Mouse (Mus musculus): ENCODE measurements around the gene Trnt1. TPM values are rescaled to one million over a fixed set of nuclear protein-coding genes. Genes with fewer than 3 reads are reported as not detected.

Gene Trnt1
- polyA plus RNA-seq, 1 experiment from 2014 or later = 69.0 TPM

DNA sequence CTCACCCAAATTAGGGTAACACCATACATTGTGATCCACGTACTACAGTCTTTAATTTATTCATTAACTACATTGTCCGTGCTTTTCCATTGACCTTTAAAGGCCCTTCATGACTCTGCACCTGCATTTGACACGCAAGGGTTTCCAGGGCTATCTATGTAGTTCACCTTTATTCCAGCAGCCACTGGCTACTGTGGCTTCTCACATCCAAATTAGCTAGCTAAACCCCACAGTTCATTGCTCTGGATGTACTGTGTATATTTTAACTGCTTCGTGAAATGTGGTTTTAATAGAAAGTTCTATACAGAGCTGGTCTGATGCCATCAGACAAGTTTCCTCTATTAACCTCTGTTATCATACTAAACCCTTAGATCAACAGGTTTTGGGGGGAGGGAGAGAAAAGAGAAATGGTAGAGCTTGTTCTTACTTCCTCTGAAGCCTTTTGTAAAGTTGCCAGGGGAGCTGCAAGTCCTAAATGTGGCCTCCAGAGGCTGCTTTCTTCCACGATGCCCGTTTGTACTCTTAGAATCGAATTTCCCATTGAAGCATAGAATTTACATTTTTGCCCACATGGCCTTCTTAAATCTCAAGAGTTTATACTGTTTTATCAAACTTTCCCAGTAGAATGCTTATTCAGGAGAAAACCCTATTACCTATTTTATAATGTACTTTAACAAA, 25.2 kb upstream of the Trnt1 start:
- no peak overlapping the region for H3K9ac ChIP-seq (replicated peaks; ENCODE audit: low read length)
- no peak overlapping the region for H3K27ac ChIP-seq (replicated peaks; ENCODE audit: low read depth, low read length)
- H3K4me2 ChIP-seq (ENCODE audit: low read length) = no peak overlapping the region
- H3K36me3 ChIP-seq (ENCODE audit: control insufficient read depth, insufficient read depth, low read length) = no peaks in the 10 kb centered on the region
- ATAC-seq (ENCODE audit: low FRiP score, low TSS enrichment) (no peak), DNase-seq (no peak)
- H3K4me1 ChIP-seq (ENCODE audit: control insufficient read depth, insufficient read depth, low read length) = no peaks in the 10 kb centered on the region
- no peaks in the 10 kb centered on the region for H3K9me3 ChIP-seq (ENCODE audit: control insufficient read depth, low read length)
- 75% methylated on average over 7 of the region's 7 CpGs for WGBS
- H3K27me3 ChIP-seq (ENCODE audit: control insufficient read depth, insufficient read depth, low read length) = no peaks in the 10 kb centered on the region
- H3K4me3 ChIP-seq (replicated peaks; ENCODE audit: low read depth, low read length) = no peak overlapping the region

DNA sequence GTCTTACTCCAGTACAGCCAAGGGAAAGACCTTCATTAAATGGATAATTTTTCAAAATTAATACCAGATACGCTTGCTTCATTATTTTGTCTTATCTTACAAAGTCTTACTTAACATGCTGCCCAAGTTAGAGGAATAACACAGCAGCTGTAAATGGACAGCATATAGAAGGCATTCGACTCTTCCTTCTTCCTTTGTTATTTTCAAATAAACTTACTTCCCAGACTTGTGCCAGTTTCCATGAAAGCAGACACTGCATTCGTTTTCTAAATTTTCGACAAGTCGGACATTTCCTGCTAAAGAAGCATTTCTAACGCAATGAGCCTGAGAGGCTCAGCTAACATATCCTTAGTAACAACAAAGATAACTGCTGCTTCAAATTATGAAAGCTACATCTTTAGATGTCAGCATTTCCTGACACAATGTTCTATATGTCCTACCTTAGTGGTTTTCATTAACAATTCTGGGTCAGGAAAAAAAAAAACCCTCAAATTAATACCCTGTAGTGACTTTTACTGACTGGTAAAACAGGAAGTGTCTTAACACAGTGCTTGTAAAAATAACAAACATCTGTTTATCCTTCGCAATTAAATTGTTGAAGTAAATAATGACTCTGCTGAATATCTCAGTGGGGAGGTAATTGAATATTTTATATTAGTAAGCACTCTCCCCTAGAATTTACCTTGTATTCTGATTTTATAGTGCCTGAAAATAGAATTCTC, 23.1 kb upstream of the Trnt1 start:
- Histone ChIP-seq H3K27me3 (ENCODE audit: control insufficient read depth, insufficient read depth, low read length) (no peaks in the 10 kb centered on the region), H3K4me2 (ENCODE audit: low read length) (no peak overlapping the region), H3K4me3 (replicated peaks; ENCODE audit: low read depth, low read length) (no peak overlapping the region), H3K27ac (replicated peaks; ENCODE audit: low read depth, low read length) (no peak overlapping the region), H3K9ac (replicated peaks; ENCODE audit: low read length) (no peak overlapping the region), H3K36me3 (ENCODE audit: control insufficient read depth, insufficient read depth, low read length) (no peaks in the 10 kb centered on the region), H3K4me1 (ENCODE audit: control insufficient read depth, insufficient read depth, low read length) (no peaks in the 10 kb centered on the region), H3K9me3 (ENCODE audit: control insufficient read depth, low read length) (no peaks in the 10 kb centered on the region)
- 89% methylated on average over 7 of the region's 7 CpGs for WGBS
- no peak for DNase-seq
- ATAC-seq (ENCODE audit: low FRiP score, low TSS enrichment) = no peak

DNA sequence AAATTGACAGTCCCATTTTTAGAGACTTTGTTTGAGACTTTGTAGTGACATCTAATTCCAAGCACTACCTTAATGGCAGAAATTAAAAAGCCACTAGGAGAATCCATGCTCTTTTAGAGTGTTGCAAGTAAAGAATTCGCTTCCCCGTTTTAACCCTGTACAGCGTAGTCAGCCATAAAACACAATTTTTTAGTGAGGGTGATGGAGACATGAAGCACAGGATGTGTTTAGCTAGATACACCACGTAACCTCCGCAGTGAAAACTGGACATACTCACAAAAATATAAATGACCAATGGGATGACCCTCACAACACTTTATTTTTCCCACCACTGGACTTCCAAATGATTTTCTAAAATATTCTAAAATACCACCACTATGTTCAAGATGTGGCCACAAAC, 21.7 kb upstream of the Trnt1 start:
- no peak overlapping the region for H3K9ac ChIP-seq (replicated peaks; ENCODE audit: low read length)
- H3K36me3 ChIP-seq (ENCODE audit: control insufficient read depth, insufficient read depth, low read length) = no peaks in the 10 kb centered on the region
- H3K27ac ChIP-seq (replicated peaks; ENCODE audit: low read depth, low read length) = no peak overlapping the region
- H3K27me3 ChIP-seq (ENCODE audit: control insufficient read depth, insufficient read depth, low read length) = no peaks in the 10 kb centered on the region
- ATAC-seq (ENCODE audit: low FRiP score, low TSS enrichment) = no peak
- no peaks in the 10 kb centered on the region for H3K4me1 ChIP-seq (ENCODE audit: control insufficient read depth, insufficient read depth, low read length)
- WGBS = 95% methylated on average over 5 of the region's 5 CpGs
- DNase-seq = no peak
- no peak overlapping the region for H3K4me3 ChIP-seq (replicated peaks; ENCODE audit: low read depth, low read length)
- H3K4me2 ChIP-seq (ENCODE audit: low read length) = no peak overlapping the region
- no peaks in the 10 kb centered on the region for H3K9me3 ChIP-seq (ENCODE audit: control insufficient read depth, low read length)

DNA sequence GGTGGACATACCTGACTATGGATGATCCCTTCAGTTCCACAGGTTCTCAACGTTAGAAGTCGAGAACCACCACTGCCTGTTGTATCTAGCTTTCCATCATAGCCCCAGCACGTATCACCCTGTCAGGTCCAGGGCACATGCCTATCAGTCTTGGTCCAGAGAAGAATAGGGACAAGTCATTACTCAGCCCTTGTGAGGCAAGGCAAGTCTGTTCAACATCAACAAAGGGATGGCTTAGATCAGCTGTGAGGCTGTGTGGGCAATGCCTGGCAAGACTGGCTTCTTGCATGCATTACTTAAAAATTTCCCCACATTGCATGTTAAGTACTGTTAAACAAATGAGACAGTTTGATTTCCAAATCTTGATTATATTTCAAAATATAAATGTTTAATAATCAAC, 21.1 kb upstream of the Trnt1 start:
- Histone ChIP-seq H3K27me3 (ENCODE audit: control insufficient read depth, insufficient read depth, low read length) (no peaks in the 10 kb centered on the region), H3K9me3 (ENCODE audit: control insufficient read depth, low read length) (no peaks in the 10 kb centered on the region), H3K4me2 (ENCODE audit: low read length) (no peak overlapping the region), H3K4me3 (replicated peaks; ENCODE audit: low read depth, low read length) (no peak overlapping the region), H3K4me1 (ENCODE audit: control insufficient read depth, insufficient read depth, low read length) (no peaks in the 10 kb centered on the region), H3K36me3 (ENCODE audit: control insufficient read depth, insufficient read depth, low read length) (no peaks in the 10 kb centered on the region), H3K27ac (replicated peaks; ENCODE audit: low read depth, low read length) (no peak overlapping the region), H3K9ac (replicated peaks; ENCODE audit: low read length) (no peak overlapping the region)
- DNase-seq (no peak), ATAC-seq (ENCODE audit: low FRiP score, low TSS enrichment) (no peak)
- WGBS = 79% methylated on average over 3 of the region's 3 CpGs

DNA sequence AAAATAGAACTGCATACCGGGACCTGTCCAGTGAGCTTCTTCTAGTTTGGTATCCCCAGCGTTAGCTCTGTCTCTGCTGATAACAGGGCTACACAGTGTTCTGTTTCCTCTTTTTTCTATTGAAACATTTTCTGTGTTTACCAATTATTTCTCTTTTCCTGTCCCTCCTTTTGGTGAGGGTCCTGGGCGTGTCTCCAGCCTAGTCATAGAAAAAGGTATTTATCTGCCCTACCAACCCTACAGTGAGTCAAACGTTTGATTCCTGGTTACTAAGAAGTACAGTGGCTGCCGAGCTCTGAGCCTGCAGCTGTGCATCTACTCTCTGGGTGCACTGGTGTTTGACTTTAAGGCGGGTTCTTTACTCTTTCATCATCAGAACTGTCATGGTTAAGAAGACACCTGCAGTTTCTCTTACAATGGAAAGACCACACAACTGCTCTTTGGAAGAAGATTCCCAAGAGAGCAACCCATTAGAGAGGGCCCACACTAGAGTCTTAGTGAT, 20.0 kb upstream of the Trnt1 start, which contains the start of gene Il5ra:
Il5ra (minus strand) TSS at position 151 of the 502 bp plus-strand sequence.
- no peaks in the 10 kb centered on the region for H3K27me3 ChIP-seq (ENCODE audit: control insufficient read depth, insufficient read depth, low read length)
- no peak within 1 kb of the TSS for H3K4me3 ChIP-seq (replicated peaks; ENCODE audit: low read depth, low read length)
- H3K36me3 ChIP-seq (ENCODE audit: control insufficient read depth, insufficient read depth, low read length) = no peaks in the 10 kb centered on the region
- DNase-seq (no peak), ATAC-seq (ENCODE audit: low FRiP score, low TSS enrichment) (no peak)
- WGBS = 76% methylated on average over 6 of the region's 6 CpGs
- no peaks in the 10 kb centered on the region for H3K4me1 ChIP-seq (ENCODE audit: control insufficient read depth, insufficient read depth, low read length)
- H3K4me2 ChIP-seq (ENCODE audit: low read length) = no peak within 1 kb of the TSS
- H3K9me3 ChIP-seq (ENCODE audit: control insufficient read depth, low read length) = no peaks in the 10 kb centered on the region
- no peak within 1 kb of the TSS for H3K27ac ChIP-seq (replicated peaks; ENCODE audit: low read depth, low read length)
- H3K9ac ChIP-seq (replicated peaks; ENCODE audit: low read length) = no peak within 1 kb of the TSS

DNA sequence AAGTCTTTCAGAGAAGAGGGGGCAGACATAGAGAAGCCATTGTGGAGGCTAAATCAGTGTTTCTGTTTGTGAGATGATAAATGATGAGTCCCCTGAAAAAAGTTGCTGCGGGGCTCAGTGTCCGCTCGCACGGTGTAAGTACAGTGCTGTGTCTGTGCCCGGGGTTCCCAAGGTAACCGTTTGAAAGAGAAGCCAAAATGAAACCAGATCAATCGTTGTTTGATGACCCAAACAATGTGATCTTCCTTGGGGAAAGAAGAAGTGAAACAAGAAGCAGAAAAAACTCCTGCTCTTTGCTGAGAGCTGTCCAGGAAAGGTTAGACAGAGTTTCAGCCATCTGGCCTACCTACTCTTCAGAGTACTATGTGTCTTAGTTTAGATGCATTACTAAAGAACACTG, 18.6 kb upstream of the Trnt1 start:
- DNase-seq = no peak
- Histone ChIP-seq H3K4me2 (ENCODE audit: low read length) (no peak overlapping the region), H3K27ac (replicated peaks; ENCODE audit: low read depth, low read length) (no peak overlapping the region), H3K4me3 (replicated peaks; ENCODE audit: low read depth, low read length) (no peak overlapping the region), H3K27me3 (ENCODE audit: control insufficient read depth, insufficient read depth, low read length) (no peaks in the 10 kb centered on the region), H3K4me1 (ENCODE audit: control insufficient read depth, insufficient read depth, low read length) (no peaks in the 10 kb centered on the region), H3K9ac (replicated peaks; ENCODE audit: low read length) (no peak overlapping the region), H3K9me3 (ENCODE audit: control insufficient read depth, low read length) (no peaks in the 10 kb centered on the region), H3K36me3 (ENCODE audit: control insufficient read depth, insufficient read depth, low read length) (no peaks in the 10 kb centered on the region)
- WGBS = 90% methylated on average over 7 of the region's 7 CpGs
- no peak for ATAC-seq (ENCODE audit: low FRiP score, low TSS enrichment)

DNA sequence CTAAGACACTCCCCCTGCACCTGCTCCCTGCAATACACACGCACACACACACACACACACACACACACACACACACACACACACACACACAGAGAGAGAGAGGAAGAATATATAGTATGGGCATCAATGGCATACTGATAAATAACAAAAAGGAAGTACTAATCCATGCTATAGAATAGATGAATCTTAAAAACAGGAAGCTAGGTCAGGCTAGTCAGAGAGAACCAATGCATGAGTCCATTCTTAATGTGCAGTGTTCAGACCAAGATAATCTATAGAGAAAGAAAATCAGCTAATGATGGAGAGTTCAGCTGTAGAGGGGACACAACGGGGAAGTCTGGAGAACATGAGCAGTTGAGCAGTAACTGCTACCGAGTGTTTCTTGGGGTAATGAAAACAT, 10.6 kb upstream of the Trnt1 start:
- H3K27ac ChIP-seq (replicated peaks; ENCODE audit: low read depth, low read length) = no peak overlapping the region
- no peak for ATAC-seq (ENCODE audit: low FRiP score, low TSS enrichment)
- no peaks in the 10 kb centered on the region for H3K9me3 ChIP-seq (ENCODE audit: control insufficient read depth, low read length)
- H3K27me3 ChIP-seq (ENCODE audit: control insufficient read depth, insufficient read depth, low read length) = no peaks in the 10 kb centered on the region
- H3K4me1 ChIP-seq (ENCODE audit: control insufficient read depth, insufficient read depth, low read length) = no peaks in the 10 kb centered on the region
- WGBS = 83% methylated on average over 3 of the region's 3 CpGs
- DNase-seq = no peak
- H3K9ac ChIP-seq (replicated peaks; ENCODE audit: low read length) = no peak overlapping the region
- H3K36me3 ChIP-seq (ENCODE audit: control insufficient read depth, insufficient read depth, low read length) = no peaks in the 10 kb centered on the region
- no peak overlapping the region for H3K4me2 ChIP-seq (ENCODE audit: low read length)
- H3K4me3 ChIP-seq (replicated peaks; ENCODE audit: low read depth, low read length) = no peak overlapping the region

DNA sequence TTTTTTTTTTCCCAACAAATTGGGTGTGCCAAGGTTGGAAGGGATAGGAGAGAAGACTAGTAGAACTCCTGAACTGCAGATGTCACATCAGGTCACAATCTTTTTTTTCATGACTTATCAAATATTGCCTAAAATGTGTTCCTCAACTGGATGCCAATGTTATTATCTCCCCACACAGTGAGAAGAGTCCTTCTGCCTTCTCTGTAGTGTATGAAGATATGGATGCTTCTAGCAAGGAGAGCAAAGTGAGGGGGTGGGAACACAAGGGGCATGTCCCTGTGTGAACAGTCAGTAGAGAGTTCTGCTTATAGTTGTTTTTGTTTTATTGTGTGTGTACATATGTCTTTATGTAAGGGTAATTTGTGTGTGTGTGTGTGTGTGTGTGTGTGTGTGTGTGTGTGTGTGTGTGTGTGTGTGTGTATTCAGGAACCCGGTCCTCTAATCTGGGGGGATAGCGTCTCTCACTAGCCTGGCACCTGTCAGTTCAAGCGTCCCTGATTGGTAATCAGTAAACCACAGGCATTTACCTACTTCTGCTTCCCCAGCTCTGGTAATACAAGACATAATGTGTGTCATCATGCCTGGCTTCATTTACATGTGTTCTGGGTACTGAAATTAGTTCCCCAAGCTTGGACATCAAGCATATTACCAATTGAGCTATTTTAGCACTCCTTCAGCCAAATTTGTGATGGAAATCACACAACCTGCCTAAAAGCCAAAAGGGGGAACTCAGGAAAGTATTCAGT, 8.3 kb upstream of the Trnt1 start:
- WGBS = 78% methylated on average over 3 of the region's 3 CpGs

More for the DNA sequence above, 8.3 kb upstream of the Trnt1 start:
- no peaks in the 10 kb centered on the region for H3K4me1 ChIP-seq (ENCODE audit: control insufficient read depth, insufficient read depth, low read length)
- no peak overlapping the region for H3K4me2 ChIP-seq (ENCODE audit: low read length)
- H3K27ac ChIP-seq (replicated peaks; ENCODE audit: low read depth, low read length) = no peak overlapping the region
- H3K4me3 ChIP-seq (replicated peaks; ENCODE audit: low read depth, low read length) = no peak overlapping the region
- H3K36me3 ChIP-seq (ENCODE audit: control insufficient read depth, insufficient read depth, low read length) = no peaks in the 10 kb centered on the region
- DNase-seq (no peak), ATAC-seq (ENCODE audit: low FRiP score, low TSS enrichment) (no peak)
- no peak overlapping the region for H3K9ac ChIP-seq (replicated peaks; ENCODE audit: low read length)
- no peaks in the 10 kb centered on the region for H3K9me3 ChIP-seq (ENCODE audit: control insufficient read depth, low read length)
- no peaks in the 10 kb centered on the region for H3K27me3 ChIP-seq (ENCODE audit: control insufficient read depth, insufficient read depth, low read length)

Data from midbrain, embryonic 14.5 days (tissue).